Mouse (Mus musculus) liver, embryonic 11.5 days (tissue): Measurements from ENCODE around the gene Wdr1. TPM values are rescaled to one million over a fixed set of nuclear protein-coding genes. Genes with fewer than 3 reads are reported as not detected.

Experiments
- ATAC-seq: fragments of 200-750 bp; cut with Nextera tagmentation; replicated peaks from 2 replicates; pipeline ENCODE4 v1.8.0; 2017; ENCODE audit warnings: moderate number of reproducible peaks, mild to moderate bottlenecking, moderate TSS enrichment, moderate library complexity; ENCODE audit not compliant: low FRiP score
- DNase-seq: peaks from one replicate; pipeline ENCODE4 v3.0.0-alpha.2; 2017; ENCODE audit warnings: low spot score
- H3K27ac ChIP-seq: fragments of 300-500 bp; sonication (generic); 2 replicates; pipeline ENCODE4 v1.5.1; 2014; ENCODE audit warnings: mild to moderate bottlenecking, low read depth, low read length, control low read depth
- H3K27me3 ChIP-seq: fragments of 300-500 bp; sonication (generic); replicated peaks from 2 replicates; pipeline ENCODE4 v1.6.1; 2014; ENCODE audit warnings: low read length, mixed read lengths; ENCODE audit not compliant: control insufficient read depth, insufficient read depth
- H3K36me3 ChIP-seq: fragments of 300-500 bp; sonication (generic); 2 replicates; pipeline ENCODE4 v1.6.1; 2014; ENCODE audit warnings: mild to moderate bottlenecking, low read length, moderate library complexity, mixed read lengths; ENCODE audit not compliant: control insufficient read depth, insufficient read depth
- H3K4me1 ChIP-seq: fragments of 300-500 bp; sonication (generic); replicated peaks from 2 replicates; pipeline ENCODE4 v1.6.1; 2014; ENCODE audit warnings: low read length, mixed read lengths; ENCODE audit not compliant: control insufficient read depth, insufficient read depth
- H3K4me2 ChIP-seq: fragments of 300-500 bp; sonication (generic); 2 replicates; pipeline ENCODE4 v1.6.1; 2014; ENCODE audit warnings: mild to moderate bottlenecking, control low read depth, moderate library complexity
- H3K4me3 ChIP-seq: fragments of 300-500 bp; sonication (generic); 2 replicates; pipeline ENCODE4 v1.5.1; 2014; ENCODE audit warnings: low read depth, low read length, control low read depth
- H3K9ac ChIP-seq: fragments of 300-500 bp; sonication (generic); 2 replicates; pipeline ENCODE4 v1.6.1; 2014; ENCODE audit warnings: low read depth, low read length, control low read depth
- H3K9me3 ChIP-seq: fragments of 300-500 bp; sonication (generic); 2 replicates; pipeline ENCODE4 v1.6.1; 2016; ENCODE audit warnings: low read length, inconsistent platforms, mixed read lengths; ENCODE audit not compliant: control insufficient read depth
- WGBS: fragments of 180-500 bp; shearing (Covaris S2); extraction: QIAGEN DNeasy Blood & Tissue Kit; methylation state at CpG from one replicate; pipeline ENCODE4 v1.1.7; 2014; 5-methylcytosine and 5-hydroxymethylcytosine counted together
- polyA plus RNA-seq: library from polyadenylated mRNA; unstranded; fragments of >200 nt; fragmentation: Nextera tagmentation; extraction: Ambion mirVana; gene quantifications from 2 replicates; pipeline ENCODE4 v1.2.1, GENCODE M21; 2014

The Wdr1 gene
- polyA plus RNA-seq, 1 experiment from 2014 or later = 178 TPM

- Histone ChIP-seq H3K9ac (no peak overlapping the region), H3K4me2 (no peak overlapping the region), H3K27me3 (no peaks in the 10 kb centered on the region), H3K4me3 (no peak overlapping the region), H3K9me3 (no peaks in the 10 kb centered on the region), H3K36me3 (peaks cover 32% of the 10 kb centered on the region), H3K4me1 (peaks cover 4% of the 10 kb centered on the region), H3K27ac (no peak overlapping the region)
- WGBS = 89% methylated on average over 4 of the region's 4 CpGs
- DNase-seq (no peak), ATAC-seq (no peak)
Measured at GRCm38 (mm10) chr5:38553491-38553890, 9.5 kb downstream of the Wdr1 start.

GRCm38 (mm10) chr5:38552615-38553014 is 10.4 kb downstream of the Wdr1 start:
- no peaks in the 10 kb centered on the region for H3K9me3 ChIP-seq
- ATAC-seq (no peak), DNase-seq (no peak)
- H3K4me2 ChIP-seq = no peak overlapping the region
- H3K27ac ChIP-seq = no peak overlapping the region
- WGBS = 85% methylated on average over 3 of the region's 3 CpGs
- H3K4me1 ChIP-seq = peaks cover 4% of the 10 kb centered on the region
- no peaks in the 10 kb centered on the region for H3K27me3 ChIP-seq
- H3K9ac ChIP-seq = no peak overlapping the region
- H3K4me3 ChIP-seq = no peak overlapping the region
- H3K36me3 ChIP-seq = peaks cover 34% of the 10 kb centered on the region

DNA sequence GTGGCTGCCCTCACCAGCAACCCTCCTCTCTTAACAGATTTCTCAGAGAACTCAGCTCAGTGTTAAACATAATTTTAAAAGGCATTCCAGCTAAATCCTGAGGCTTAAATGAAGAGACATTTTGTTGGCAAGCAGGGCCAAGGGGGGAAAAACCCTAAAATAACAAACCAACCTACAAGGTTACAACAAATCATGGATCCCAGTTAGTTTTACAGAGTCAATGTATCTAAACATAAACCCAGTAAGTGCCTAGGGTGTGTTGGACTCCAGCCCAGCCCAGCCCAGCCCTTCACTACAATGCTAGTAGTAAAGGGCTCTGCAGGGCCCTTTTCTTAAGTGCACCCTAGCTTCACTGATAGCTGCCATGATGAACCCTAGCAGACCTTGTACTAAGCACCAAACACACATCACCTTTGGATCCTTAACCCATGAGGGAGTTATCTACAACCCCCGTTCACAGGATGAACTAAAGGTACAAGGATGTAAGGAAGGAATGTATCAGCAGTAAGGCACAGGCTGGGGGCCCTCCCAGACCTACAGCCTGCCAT is 12.7 kb downstream of the Wdr1 start:
- DNase-seq (no peak), ATAC-seq (no peak)
- WGBS = 81% methylated on average over 1 of the region's 1 CpGs
- Histone ChIP-seq H3K4me1 (no peaks in the 10 kb centered on the region; the same call in 1 of the 2 replicates), H3K4me3 (no peak overlapping the region), H3K27ac (no peak overlapping the region), H3K4me2 (no peak overlapping the region), H3K9me3 (no peaks in the 10 kb centered on the region), H3K27me3 (no peaks in the 10 kb centered on the region), H3K36me3 (peaks cover 47% of the 10 kb centered on the region), H3K9ac (no peak overlapping the region)

GRCm38 (mm10) chr5:38549461-38549909 is 13.5 kb downstream of the Wdr1 start:
- no peaks in the 10 kb centered on the region; the same call in 1 of the 2 replicates for H3K4me1 ChIP-seq
- ATAC-seq = no peak

DNA sequence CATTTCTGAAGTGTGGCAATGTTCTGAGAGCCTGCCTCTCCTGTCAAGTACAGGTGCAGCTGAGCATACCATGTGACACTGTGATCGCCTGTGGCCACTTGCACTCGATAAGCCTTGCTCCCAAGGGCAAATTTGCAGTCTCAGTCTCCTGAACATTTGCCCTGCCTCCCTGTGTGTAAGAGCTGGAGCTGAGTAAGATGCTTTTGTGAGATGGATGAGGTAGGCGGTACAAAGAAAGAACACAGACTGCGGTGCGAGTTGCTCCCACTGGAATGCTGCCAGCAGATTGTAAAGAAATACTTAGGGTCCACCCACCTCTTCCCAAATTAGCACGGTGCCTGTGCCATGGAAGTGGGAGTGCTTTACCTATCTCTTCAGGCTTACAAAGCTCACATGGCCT is 15.6 kb downstream of the Wdr1 start:
- no peaks in the 10 kb centered on the region for H3K4me1 ChIP-seq
- H3K9ac ChIP-seq = no peak overlapping the region
- WGBS = 82% methylated on average over 6 of the region's 6 CpGs
- H3K27me3 ChIP-seq = no peaks in the 10 kb centered on the region
- H3K36me3 ChIP-seq = peaks cover 70% of the 10 kb centered on the region
- H3K4me3 ChIP-seq = no peak overlapping the region
- H3K27ac ChIP-seq = no peak overlapping the region
- ATAC-seq = no peak
- no peak overlapping the region for H3K4me2 ChIP-seq
- no peaks in the 10 kb centered on the region for H3K9me3 ChIP-seq
- no peak for DNase-seq

More at GRCm38 (mm10) chr5:38549461-38549909, 13.5 kb downstream of the Wdr1 start:
- Histone ChIP-seq H3K36me3 (peaks cover 51% of the 10 kb centered on the region), H3K9ac (no peak overlapping the region), H3K27ac (no peak overlapping the region), H3K4me2 (no peak overlapping the region), H3K9me3 (no peaks in the 10 kb centered on the region), H3K27me3 (no peaks in the 10 kb centered on the region), H3K4me3 (no peak overlapping the region)
- 76% methylated on average over 3 of the region's 3 CpGs for WGBS
- no peak for DNase-seq

DNA sequence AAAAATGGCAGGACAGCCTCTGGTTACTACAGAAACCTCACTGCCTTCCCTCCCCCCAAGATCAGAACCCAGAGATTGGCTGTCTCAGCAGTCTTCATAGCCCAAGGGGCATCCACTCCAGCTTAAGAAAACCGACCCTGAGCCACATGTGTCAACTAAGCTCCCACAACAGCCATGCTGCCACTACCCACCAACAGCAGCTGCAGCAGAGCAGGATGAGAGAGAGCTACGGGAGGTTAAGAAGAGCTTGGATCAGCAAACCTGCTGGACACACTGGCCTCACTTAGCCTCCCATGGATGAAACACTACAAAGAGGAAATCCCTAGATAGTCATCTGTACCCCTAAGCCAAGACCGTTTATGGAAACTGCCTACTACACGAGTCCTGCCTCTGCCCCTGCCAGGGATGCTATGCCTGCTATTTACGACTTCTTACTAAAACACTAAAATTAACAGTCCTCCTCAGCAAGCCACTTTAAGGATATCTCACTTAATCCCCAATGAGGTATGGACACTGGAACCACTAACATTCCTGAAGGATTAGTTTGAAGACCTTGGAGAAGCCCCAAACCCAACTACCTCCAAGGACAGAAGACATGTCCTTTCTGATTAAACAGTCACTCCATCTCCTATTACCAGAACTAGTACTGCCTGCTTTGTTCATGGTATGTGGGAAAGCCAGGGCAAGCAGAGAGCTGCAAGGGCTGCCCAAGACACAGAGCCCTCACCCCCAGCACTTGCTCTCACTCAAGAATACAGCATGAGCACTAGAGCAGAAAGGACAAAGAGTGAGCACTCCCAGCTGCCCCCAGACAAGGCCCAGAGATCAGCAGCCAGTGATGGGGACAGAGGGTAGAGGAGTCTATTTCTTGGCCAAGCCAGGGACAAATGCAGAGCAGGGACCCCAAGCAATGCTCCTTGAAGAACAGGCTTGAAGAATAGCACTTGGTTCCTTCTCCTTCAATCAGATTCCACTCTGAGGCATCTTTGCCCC is 18.3 kb downstream of the Wdr1 start:
- H3K4me1 ChIP-seq = no peaks in the 10 kb centered on the region
- no peak overlapping the region for H3K27ac ChIP-seq
- H3K36me3 ChIP-seq = peaks cover 71% of the 10 kb centered on the region
- no peak overlapping the region for H3K4me2 ChIP-seq
- no peak overlapping the region for H3K4me3 ChIP-seq
- ATAC-seq (no peak), DNase-seq (no peak)
- no peak overlapping the region for H3K9ac ChIP-seq
- no peaks in the 10 kb centered on the region for H3K27me3 ChIP-seq
- WGBS = 78% methylated on average over 5 of the region's 5 CpGs
- no peaks in the 10 kb centered on the region for H3K9me3 ChIP-seq

DNA sequence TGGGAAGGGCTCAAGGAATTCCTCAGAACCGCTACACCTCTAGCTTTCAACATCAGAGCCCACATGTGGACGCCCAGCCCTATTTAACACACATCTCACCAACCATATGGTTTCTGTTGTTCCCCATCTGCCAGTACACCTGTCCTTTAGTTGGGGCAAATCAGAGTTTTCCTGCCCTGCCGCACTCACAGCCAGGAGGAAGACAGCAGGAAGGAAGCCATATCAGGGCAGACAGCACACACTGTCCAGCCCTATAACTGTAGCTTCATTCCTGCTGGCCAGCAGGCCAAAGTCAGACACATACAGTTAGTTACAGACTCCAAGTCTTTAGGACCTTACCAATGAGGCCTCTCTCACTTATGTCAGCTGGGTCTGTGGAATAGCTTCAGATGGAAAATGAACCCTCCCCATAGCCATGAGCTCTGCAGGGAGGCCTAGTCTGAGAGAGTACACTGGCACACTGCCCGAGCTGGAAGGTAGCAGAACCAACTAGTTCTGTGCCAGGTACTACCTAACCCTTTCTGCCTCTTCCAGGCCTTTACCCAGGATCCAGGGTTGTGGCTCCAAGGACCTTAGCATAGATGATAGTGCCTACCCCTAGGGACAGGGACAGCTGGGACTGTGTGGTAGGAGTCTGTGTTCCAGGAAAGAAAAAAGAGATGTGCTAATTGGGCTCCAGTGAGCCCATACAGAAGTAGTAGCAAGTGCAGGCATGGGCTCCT is 19.4 kb downstream of the Wdr1 start:
- H3K27me3 ChIP-seq = no peaks in the 10 kb centered on the region
- no peak overlapping the region for H3K27ac ChIP-seq
- peaks cover 73% of the 10 kb centered on the region for H3K36me3 ChIP-seq
- no peaks in the 10 kb centered on the region for H3K4me1 ChIP-seq
- H3K4me2 ChIP-seq = no peak overlapping the region
- no peaks in the 10 kb centered on the region for H3K9me3 ChIP-seq
- no peak overlapping the region for H3K9ac ChIP-seq
- 92% methylated on average over 4 of the region's 4 CpGs for WGBS
- H3K4me3 ChIP-seq = no peak overlapping the region
- ATAC-seq = no peak
- DNase-seq = no peak

DNA sequence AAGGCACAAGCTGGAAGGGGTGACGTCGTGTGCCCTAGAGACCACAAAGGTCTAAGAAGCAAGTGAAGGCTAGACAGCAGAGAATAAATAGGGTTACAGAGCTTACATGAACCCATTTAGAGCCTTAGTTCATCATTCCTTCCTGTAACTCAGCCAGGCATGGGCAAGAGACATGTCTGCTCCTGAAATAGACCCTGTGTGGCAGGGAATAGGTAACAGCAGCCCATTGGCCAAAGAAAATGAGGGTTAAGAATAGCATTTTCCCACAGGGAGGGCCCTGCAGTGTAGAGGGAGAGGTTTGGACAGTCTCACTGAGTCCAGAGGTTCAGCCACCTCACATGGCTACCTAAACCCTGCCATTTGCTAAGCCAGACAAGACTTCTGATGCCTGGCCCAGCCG is 21.3 kb downstream of the Wdr1 start:
- Histone ChIP-seq H3K9ac (no peak overlapping the region), H3K9me3 (no peaks in the 10 kb centered on the region), H3K4me2 (no peak overlapping the region), H3K27me3 (no peaks in the 10 kb centered on the region), H3K4me1 (no peaks in the 10 kb centered on the region), H3K27ac (no peak overlapping the region), H3K4me3 (no peak overlapping the region), H3K36me3 (peaks cover 75% of the 10 kb centered on the region)
- WGBS = 84% methylated on average over 3 of the region's 3 CpGs
- DNase-seq (no peak), ATAC-seq (no peak)
